Mouse (Mus musculus) cerebellum, adult 2 months (tissue): Measurements from ENCODE around the gene Arl5b. TPM values are rescaled to one million over a fixed set of nuclear protein-coding genes. Genes with fewer than 3 reads are reported as not detected.

Experiments used
- DNase-seq, 2 experiments: peaks; one replicate each; pipeline ENCODE4 v3.0.0; 2021
- H3K27ac ChIP-seq: fragments of 200-500 bp; 2 replicates; pipeline ENCODE4 v1.5.1; 2012; ENCODE audit warnings: low read length, control low read depth, inconsistent platforms; ENCODE audit not compliant: insufficient read depth
- H3K27me3 ChIP-seq: fragments of 200-500 bp; 2 replicates; pipeline ENCODE4 v1.6.1; 2012; ENCODE audit warnings: inconsistent platforms, mild to moderate bottlenecking, low read length, moderate library complexity; ENCODE audit not compliant: control insufficient read depth, insufficient read depth
- H3K4me1 ChIP-seq: fragments of 200-500 bp; 2 replicates; pipeline ENCODE4 v1.6.1; 2011; ENCODE audit warnings: low read length; ENCODE audit not compliant: control insufficient read depth, insufficient read depth
- H3K4me3 ChIP-seq: fragments of 200-500 bp; replicated peaks from 2 replicates; pipeline ENCODE3; 2011; ENCODE audit warnings: mild to moderate bottlenecking, low read depth, low read length, control low read depth; ENCODE audit not compliant: insufficient read depth
- CTCF ChIP-seq: fragments of 200-500 bp; IDR thresholded peaks from 2 replicates; pipeline ENCODE4 v1.5.1; 2011; ENCODE audit warnings: low read depth, mild to moderate bottlenecking, control low read depth, low read length, moderate library complexity, borderline replicate concordance; ENCODE audit not compliant: insufficient read depth
- POLR2A ChIP-seq: fragments of 200-500 bp; IDR thresholded peaks from 2 replicates; pipeline ENCODE4 v1.6.1; 2011; ENCODE audit warnings: low read length, control low read depth, borderline replicate concordance; ENCODE audit not compliant: insufficient read depth
- WGBS: fragments of 180-500 bp; shearing (Covaris S2); methylation state at CpG from one replicate; pipeline ENCODE4 v1.1.7; 2018; 5-methylcytosine and 5-hydroxymethylcytosine counted together
- polyA plus RNA-seq: library from polyadenylated mRNA; depleted of rRNA; stranded (reverse); fragments of >200 nt; gene quantifications from 2 replicates; pipeline ENCODE4 v1.2.3, GENCODE M21; 2012

Gene Arl5b
- polyA plus RNA-seq, 1 experiment: 23.3 TPM

GRCm38 (mm10) chr2:15054945-15055637 is 5.9 kb downstream of the Arl5b start, which contains the start of gene Nsun6:
TSS of gene Nsun6 (minus strand) at chr2:15055069.
- H3K4me3 ChIP-seq: peak within 1 kb of the TSS; percentile 78
- under 1% methylated on average over 75 of the region's 75 CpGs for WGBS
- H3K4me1 ChIP-seq: no peaks in the 10 kb centered on the region
- H3K27ac ChIP-seq: peak within 1 kb of the TSS; percentile 84
- DNase-seq: peak; percentile 96 to 98
- 0 out of 2 replicates have a peak, but pooled peaks have one; percentile 19 for TF ChIP-seq CTCF
- peak; percentile 92 for TF ChIP-seq POLR2A
- H3K27me3 ChIP-seq: no peaks in the 10 kb centered on the region

GRCm38 (mm10) chr2:15055741-15056151 is 6.6 kb downstream of the Arl5b start:
- WGBS: under 1% methylated on average over 15 of the region's 15 CpGs
- peak overlapping the region; percentile 78 for H3K4me3 ChIP-seq
- no peak for TF ChIP-seq POLR2A
- TF ChIP-seq CTCF: no peak
- DNase-seq: no peak
- H3K4me1 ChIP-seq: no peaks in the 10 kb centered on the region
- H3K27ac ChIP-seq: peak overlapping the region; percentile 46; the same call in 1 of the 2 replicates
- H3K27me3 ChIP-seq: no peaks in the 10 kb centered on the region

GRCm38 (mm10) chr2:15058227-15058626 is 9.0 kb downstream of the Arl5b start:
- H3K4me3 ChIP-seq: no peak overlapping the region
- H3K4me1 ChIP-seq: no peaks in the 10 kb centered on the region
- H3K27me3 ChIP-seq: no peaks in the 10 kb centered on the region
- TF ChIP-seq POLR2A (no peak), CTCF (no peak)
- H3K27ac ChIP-seq: no peak overlapping the region
- 68% methylated on average over 5 of the region's 5 CpGs for WGBS
- no peak for DNase-seq

DNA sequence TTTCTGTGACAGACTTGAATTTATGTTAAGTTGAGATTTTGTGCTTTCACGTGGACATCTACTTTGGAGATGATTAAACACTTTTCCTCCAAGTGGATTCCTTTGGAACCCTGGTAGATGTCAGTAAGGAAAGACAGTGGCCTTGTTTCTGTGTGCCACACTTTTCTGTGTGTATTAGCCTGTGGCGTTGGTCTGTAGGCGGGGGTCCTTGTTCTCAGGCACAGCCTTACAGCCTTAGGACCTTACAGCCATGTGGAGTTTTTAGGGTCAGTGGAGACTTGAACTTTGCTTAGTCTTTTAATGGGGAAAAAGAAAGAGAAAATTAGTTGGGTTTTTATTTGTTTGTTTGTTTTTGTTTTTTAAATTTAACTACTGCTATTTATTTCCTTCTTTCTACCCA is 11.7 kb downstream of the Arl5b start:
- peaks cover 12% of the 10 kb centered on the region; the same call in 1 of the 2 replicates for H3K4me1 ChIP-seq
- WGBS: 91% methylated on average over 3 of the region's 3 CpGs
- H3K27ac ChIP-seq: no peak overlapping the region
- no peaks in the 10 kb centered on the region for H3K27me3 ChIP-seq
- no peak overlapping the region for H3K4me3 ChIP-seq
- TF ChIP-seq POLR2A (no peak), CTCF (no peak)
- no peak for DNase-seq

DNA sequence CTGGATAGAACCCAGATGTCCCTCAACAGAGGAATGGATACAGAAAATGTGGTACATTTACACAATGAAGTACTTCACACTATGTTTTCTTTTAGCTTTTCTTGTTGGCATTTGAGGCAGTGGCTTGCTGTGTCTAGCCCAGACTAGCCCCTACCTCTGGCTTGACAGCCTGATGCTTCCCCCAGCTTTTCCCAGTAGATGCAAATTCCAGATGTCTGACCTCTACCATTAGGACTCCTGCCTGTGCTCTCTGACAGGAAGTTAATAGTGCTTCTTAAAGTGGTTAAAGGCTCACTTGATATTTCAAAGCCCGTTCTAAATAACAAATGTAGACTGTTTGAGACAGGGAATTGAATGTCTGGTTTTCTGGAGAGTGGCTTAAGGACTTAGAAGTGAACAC is 14.6 kb downstream of the Arl5b start:
- H3K27ac ChIP-seq: no peak overlapping the region
- TF ChIP-seq CTCF (no peak), POLR2A (no peak)
- DNase-seq: no peak
- H3K4me1 ChIP-seq: peaks cover 14% of the 10 kb centered on the region; the same call in 1 of the 2 replicates
- H3K27me3 ChIP-seq: no peaks in the 10 kb centered on the region
- H3K4me3 ChIP-seq: no peak overlapping the region
- WGBS: 74% methylated on average over 1 of the region's 1 CpGs

GRCm38 (mm10) chr2:15064380-15065269 is 15.4 kb downstream of the Arl5b start:
- no peak for DNase-seq
- Histone ChIP-seq H3K4me3 (no peak overlapping the region), H3K27me3 (no peaks in the 10 kb centered on the region), H3K4me1 (peaks cover 14% of the 10 kb centered on the region; the same call in 1 of the 2 replicates), H3K27ac (peak overlapping the region; percentile 39; the same call in 1 of the 2 replicates)
- TF ChIP-seq POLR2A (no peak), CTCF (no peak)
- WGBS: 74% methylated on average over 7 of the region's 7 CpGs

- peak; percentile 48 to 51 for DNase-seq
- TF ChIP-seq CTCF (no peak), POLR2A (no peak)
- Histone ChIP-seq H3K27ac (peak overlapping the region; percentile 15), H3K27me3 (no peaks in the 10 kb centered on the region), H3K4me3 (no peak overlapping the region), H3K4me1 (peaks cover 14% of the 10 kb centered on the region; the same call in 1 of the 2 replicates)
- 8% methylated on average over 2 of the region's 2 CpGs for WGBS
These were observed 16.3 kb downstream of the Arl5b start for GRCm38 (mm10) chr2:15065447-15065846.
